Mouse (Mus musculus): ENCODE measurements around the gene 2610042L04Rik. TPM values are rescaled to one million over a fixed set of nuclear protein-coding genes. Genes with fewer than 3 reads are reported as not detected.
"Not testable (repeated sequence)": the region's sequence is repeated elsewhere in the genome, so short reads cannot be mapped to it uniquely, and the experiment has no call there.

The 2610042L04Rik gene
- 7.8 and 7.9 TPM in 2 replicates for polyA plus RNA-seq (2015; fragmentation: Nextera tagmentation; extraction: Ambion mirVana)

DNA sequence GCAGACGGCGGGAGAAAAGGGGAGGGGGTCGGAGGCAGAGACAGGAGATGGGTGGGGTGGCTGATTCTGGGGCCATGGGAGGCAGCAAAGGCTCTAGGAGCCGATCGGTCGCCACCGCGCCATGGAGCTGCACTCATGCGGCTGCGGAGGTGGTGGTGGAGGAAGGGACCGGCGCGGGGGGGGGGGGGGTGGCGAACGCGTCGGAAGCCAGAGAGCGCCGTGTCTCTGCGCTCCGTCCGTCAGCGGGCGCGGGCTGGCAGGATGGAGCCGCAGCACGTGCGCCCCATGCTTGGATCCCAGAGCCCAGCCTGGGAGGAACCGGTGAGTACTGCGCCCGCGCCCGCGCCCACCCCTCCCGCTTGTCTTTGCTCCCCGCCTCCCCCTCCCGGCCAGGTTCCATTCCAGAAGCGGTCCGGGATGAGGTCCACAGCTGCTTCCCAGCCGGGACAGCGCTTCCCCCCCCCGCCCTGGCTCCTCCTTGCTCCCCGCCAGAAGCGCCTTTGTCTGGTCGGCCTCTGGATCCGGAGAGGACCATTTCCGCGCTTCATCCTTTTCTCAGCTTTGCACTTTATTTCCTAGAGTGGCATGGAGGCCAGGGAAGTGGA, at the start of gene 2610042L04Rik:
TSS of gene 2610042L04Rik (plus strand) at position 288 of the 605 bp plus-strand sequence.
- not testable (repeated sequence) for H3K27ac ChIP-seq (ENCODE audit: low read depth, low read length); ATAC-seq; H3K4me1 ChIP-seq (ENCODE audit: control insufficient read depth, insufficient read depth, low read depth, low read length); H3K27me3 ChIP-seq (replicated peaks; ENCODE audit: control insufficient read depth, insufficient read depth, low read length); H3K9me3 ChIP-seq (ENCODE audit: control insufficient read depth, low read length); H3K36me3 ChIP-seq (ENCODE audit: control insufficient read depth, insufficient read depth, low read length)
- peak within 1 kb of the TSS; percentile 49 for H3K4me3 ChIP-seq (ENCODE audit: low read length)
- H3K9ac ChIP-seq (ENCODE audit: low read depth, low read length): peak within 1 kb of the TSS; percentile 67
- 4% methylated on average over 32 of the region's 48 CpGs for WGBS
- H3K4me2 ChIP-seq (ENCODE audit: low read length): peak within 1 kb of the TSS; percentile 60

DNA sequence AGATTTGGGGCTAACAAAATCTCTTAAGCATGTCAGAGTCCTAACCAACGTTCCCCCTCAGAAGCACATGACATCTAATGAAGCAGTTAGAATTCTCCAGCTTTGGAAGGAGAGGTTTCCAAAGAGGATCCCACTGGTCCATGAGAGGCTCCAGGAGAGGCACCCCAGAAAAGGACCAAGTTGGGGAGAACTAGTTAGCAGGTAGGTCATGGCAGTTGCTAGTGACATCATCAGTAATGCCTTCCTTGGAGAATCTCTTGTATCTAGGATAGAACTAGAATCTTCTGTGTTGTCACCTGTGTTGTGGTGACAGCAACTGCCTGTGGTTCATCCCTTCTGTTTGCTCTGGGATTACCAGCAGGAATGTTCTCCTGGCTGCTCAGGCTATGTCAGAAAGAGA, 17.6 kb upstream of the 2610042L04Rik start, which contains the start of gene Gm3149:
TSS of gene Gm3149 (plus strand) at position 301 of the 400 bp plus-strand sequence.
- not testable (repeated sequence) for H3K4me3 ChIP-seq (ENCODE audit: low read length); H3K36me3 ChIP-seq (ENCODE audit: control insufficient read depth, insufficient read depth, low read length); H3K4me1 ChIP-seq (ENCODE audit: control insufficient read depth, insufficient read depth, low read depth, low read length); H3K9ac ChIP-seq (ENCODE audit: low read depth, low read length); H3K27me3 ChIP-seq (replicated peaks; ENCODE audit: control insufficient read depth, insufficient read depth, low read length); H3K4me2 ChIP-seq (ENCODE audit: low read length); H3K27ac ChIP-seq (ENCODE audit: low read depth, low read length); ATAC-seq; H3K9me3 ChIP-seq (ENCODE audit: control insufficient read depth, low read length)
- whole genome bisulfite sequencing: no CpG with 5 or more reads among the region's 1 CpGs

DNA sequence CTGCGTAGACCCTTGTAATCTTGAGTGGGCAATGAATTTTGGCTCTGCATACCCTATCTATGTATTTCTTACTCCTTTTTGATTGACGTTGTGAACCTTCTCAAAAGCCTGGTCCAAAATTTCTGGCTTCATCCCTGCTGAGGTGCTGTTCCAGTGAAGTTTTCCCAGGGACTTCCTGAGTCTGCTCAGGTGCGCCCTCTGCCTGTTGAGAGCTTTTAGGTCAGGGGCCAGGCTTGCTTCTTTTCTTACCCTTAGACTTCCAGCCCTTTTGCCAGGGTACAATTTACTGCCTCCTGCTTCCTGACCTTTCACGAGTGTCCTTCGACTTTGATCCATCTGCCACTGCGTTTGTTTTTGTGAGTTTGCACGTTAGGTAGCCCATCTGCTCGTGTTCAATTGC, 943 bp downstream of the 2610042L04Rik start:
- H3K36me3 ChIP-seq (ENCODE audit: control insufficient read depth, insufficient read depth, low read length); H3K27me3 ChIP-seq (replicated peaks; ENCODE audit: control insufficient read depth, insufficient read depth, low read length); ATAC-seq; H3K4me2 ChIP-seq (ENCODE audit: low read length); H3K4me1 ChIP-seq (ENCODE audit: control insufficient read depth, insufficient read depth, low read depth, low read length); H3K9me3 ChIP-seq (ENCODE audit: control insufficient read depth, low read length); H3K9ac ChIP-seq (ENCODE audit: low read depth, low read length); H3K27ac ChIP-seq (ENCODE audit: low read depth, low read length); H3K4me3 ChIP-seq (ENCODE audit: low read length): not testable (repeated sequence)
- WGBS: 4% methylated on average over 7 of the region's 8 CpGs

DNA sequence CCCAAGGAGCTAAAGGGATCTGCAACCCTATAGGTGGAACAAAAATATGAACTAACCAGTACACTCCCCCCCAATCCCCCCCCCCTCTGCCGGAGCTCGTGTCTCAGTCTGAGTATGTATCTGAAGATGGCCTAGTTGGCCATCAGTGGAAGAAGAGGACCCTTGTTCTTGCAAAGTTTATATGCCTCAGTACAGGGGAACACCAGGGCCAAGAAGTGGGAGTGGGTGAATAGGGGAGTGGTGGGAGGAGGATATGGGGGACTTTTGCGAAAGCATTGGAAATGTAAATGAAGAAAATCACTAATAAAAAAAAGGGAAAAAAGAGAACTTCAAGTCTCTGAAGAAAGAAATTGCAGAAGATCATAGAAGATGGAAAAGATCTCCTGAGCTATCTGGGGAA, 34.4 kb downstream of the 2610042L04Rik start:
- not testable (repeated sequence) for H3K27ac ChIP-seq (ENCODE audit: low read depth, low read length); H3K4me3 ChIP-seq (ENCODE audit: low read length); H3K36me3 ChIP-seq (ENCODE audit: control insufficient read depth, insufficient read depth, low read length); H3K27me3 ChIP-seq (replicated peaks; ENCODE audit: control insufficient read depth, insufficient read depth, low read length); H3K9me3 ChIP-seq (ENCODE audit: control insufficient read depth, low read length); ATAC-seq; H3K4me1 ChIP-seq (ENCODE audit: control insufficient read depth, insufficient read depth, low read depth, low read length); H3K9ac ChIP-seq (ENCODE audit: low read depth, low read length); H3K4me2 ChIP-seq (ENCODE audit: low read length)
- WGBS: 90% methylated on average over 3 of the region's 3 CpGs

DNA sequence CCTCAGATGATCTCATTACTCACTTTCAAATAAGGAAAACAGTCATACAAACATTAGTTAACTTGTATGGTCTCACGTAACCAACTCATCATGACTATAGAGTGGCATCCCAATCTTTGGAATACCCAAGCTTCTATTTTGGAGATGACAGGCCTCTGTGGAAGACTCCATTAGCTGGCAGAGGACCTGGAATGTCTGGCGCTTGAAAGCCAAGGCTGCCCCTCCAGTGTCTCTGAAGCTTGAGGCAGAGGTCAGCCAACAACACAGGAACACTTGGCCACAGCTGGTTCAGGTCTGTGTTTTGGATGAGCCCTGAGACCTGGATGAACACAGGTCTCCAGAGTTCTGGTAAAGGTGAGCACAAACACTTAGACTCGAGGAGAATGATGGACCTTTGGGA, 35.1 kb downstream of the 2610042L04Rik start:
- H3K4me2 ChIP-seq (ENCODE audit: low read length); H3K4me3 ChIP-seq (ENCODE audit: low read length); H3K9ac ChIP-seq (ENCODE audit: low read depth, low read length); H3K36me3 ChIP-seq (ENCODE audit: control insufficient read depth, insufficient read depth, low read length); ATAC-seq; H3K27ac ChIP-seq (ENCODE audit: low read depth, low read length); H3K9me3 ChIP-seq (ENCODE audit: control insufficient read depth, low read length); H3K27me3 ChIP-seq (replicated peaks; ENCODE audit: control insufficient read depth, insufficient read depth, low read length); H3K4me1 ChIP-seq (ENCODE audit: control insufficient read depth, insufficient read depth, low read depth, low read length): not testable (repeated sequence)
- WGBS: 70% methylated on average over 3 of the region's 3 CpGs

DNA sequence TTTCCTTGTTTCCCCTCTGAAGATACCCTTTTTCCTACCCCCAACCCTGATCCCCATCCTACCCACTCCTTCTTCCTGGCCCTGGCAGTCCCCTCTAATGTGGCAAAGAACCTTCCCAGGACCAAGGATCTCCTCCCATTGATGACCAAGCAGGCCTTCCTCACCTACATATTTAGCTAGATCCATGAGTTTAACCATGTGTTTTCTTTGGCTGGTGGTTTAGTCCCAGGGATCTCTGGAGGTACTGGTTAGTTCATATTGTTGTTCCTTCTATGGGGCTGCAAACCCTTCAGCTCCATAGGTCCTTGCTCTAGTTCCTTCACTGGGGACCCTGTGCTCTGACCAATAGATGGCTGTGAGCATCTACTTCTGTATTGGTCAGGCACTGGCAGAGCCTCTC, 43.3 kb downstream of the 2610042L04Rik start:
- H3K4me3 ChIP-seq (ENCODE audit: low read length); ATAC-seq: not testable (repeated sequence)

DNA sequence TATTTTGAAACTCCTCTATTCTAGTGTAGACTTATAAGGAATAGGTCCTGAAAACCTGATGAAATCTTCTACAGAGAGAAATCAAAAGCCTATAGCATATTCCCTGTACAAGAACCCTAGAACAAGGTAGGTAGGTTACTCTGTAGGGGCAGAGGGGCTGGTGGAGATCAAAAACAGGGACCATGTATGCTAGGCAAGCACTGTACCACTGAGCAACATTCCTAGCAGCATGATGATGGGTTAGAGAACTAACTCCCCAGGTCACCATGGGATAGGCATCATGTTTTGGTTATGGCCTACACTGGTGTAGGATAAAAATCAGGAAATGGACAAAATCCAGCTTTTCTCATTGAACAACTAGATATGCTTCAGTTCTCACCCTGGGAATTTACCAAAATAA, 51.0 kb downstream of the 2610042L04Rik start:
- H3K9ac ChIP-seq (ENCODE audit: low read depth, low read length); H3K4me2 ChIP-seq (ENCODE audit: low read length); H3K4me1 ChIP-seq (ENCODE audit: control insufficient read depth, insufficient read depth, low read depth, low read length); H3K27me3 ChIP-seq (replicated peaks; ENCODE audit: control insufficient read depth, insufficient read depth, low read length); H3K9me3 ChIP-seq (ENCODE audit: control insufficient read depth, low read length); ATAC-seq; H3K36me3 ChIP-seq (ENCODE audit: control insufficient read depth, insufficient read depth, low read length); H3K4me3 ChIP-seq (ENCODE audit: low read length); H3K27ac ChIP-seq (ENCODE audit: low read depth, low read length): not testable (repeated sequence)

More for the DNA sequence above, 43.3 kb downstream of the 2610042L04Rik start:
- H3K9ac ChIP-seq (ENCODE audit: low read depth, low read length); H3K4me2 ChIP-seq (ENCODE audit: low read length); H3K27me3 ChIP-seq (replicated peaks; ENCODE audit: control insufficient read depth, insufficient read depth, low read length); H3K27ac ChIP-seq (ENCODE audit: low read depth, low read length); H3K36me3 ChIP-seq (ENCODE audit: control insufficient read depth, insufficient read depth, low read length); H3K9me3 ChIP-seq (ENCODE audit: control insufficient read depth, low read length); H3K4me1 ChIP-seq (ENCODE audit: control insufficient read depth, insufficient read depth, low read depth, low read length): not testable (repeated sequence)

DNA sequence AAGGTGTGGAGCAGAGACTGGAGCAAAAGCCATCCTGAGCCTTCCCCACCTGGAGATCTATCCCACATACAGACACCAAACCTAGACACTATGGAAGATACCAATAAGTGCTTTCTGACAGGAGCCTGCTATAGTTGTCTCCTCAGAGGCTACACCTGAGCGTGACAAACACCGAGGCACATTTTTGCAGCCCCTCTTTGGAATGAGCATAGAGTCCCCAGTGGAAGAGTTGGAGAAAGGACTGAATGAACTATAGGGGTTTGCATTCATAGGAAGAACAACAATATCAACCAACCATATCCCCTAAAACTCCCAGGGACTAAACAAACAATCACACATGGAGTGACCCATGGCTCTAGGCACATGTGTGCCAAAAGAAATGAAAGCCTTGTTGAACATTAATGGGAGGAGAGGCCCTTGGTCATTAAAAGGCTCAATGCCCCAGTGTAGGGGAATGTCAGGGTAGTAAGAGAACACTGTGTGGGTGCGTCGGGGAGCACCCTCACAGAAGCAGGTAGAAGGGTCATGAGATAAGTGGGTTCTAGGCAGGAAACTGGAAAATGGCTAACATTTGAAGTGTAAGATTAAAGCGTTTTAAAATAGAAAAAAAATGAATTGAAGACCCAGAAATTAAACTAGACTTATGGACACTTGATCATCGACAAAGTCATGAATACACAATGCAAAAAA, 58.4 kb downstream of the 2610042L04Rik start:
- H3K9me3 ChIP-seq (ENCODE audit: control insufficient read depth, low read length); ATAC-seq; H3K36me3 ChIP-seq (ENCODE audit: control insufficient read depth, insufficient read depth, low read length); H3K4me2 ChIP-seq (ENCODE audit: low read length); H3K4me3 ChIP-seq (ENCODE audit: low read length); H3K9ac ChIP-seq (ENCODE audit: low read depth, low read length); H3K27me3 ChIP-seq (replicated peaks; ENCODE audit: control insufficient read depth, insufficient read depth, low read length); H3K27ac ChIP-seq (ENCODE audit: low read depth, low read length); H3K4me1 ChIP-seq (ENCODE audit: control insufficient read depth, insufficient read depth, low read depth, low read length): not testable (repeated sequence)
- WGBS: 100% methylated on average over 2 of the region's 6 CpGs

DNA sequence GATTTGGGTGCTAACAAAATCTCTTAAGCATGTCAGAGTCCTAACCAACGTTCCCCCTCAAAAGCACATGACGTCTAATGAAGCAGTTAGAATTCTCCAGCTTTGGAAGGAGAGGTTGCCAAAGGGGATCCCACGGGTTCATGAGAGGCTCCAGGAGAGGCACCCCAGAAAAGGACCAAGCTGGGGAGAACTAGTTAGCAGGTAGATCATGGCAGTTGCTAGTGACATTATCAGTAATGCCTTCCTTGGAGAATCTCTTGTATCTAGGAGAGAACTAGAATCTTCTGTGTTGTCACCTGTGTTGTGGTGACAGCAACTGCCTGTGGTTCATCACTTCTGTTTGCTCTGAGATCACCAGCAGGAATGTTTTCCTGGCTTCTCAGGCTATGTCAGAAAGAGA, 62.7 kb downstream of the 2610042L04Rik start, which contains the start of gene Gm3159:
TSS of gene Gm3159 (plus strand) at position 301 of the 400 bp plus-strand sequence.
- H3K4me3 ChIP-seq (ENCODE audit: low read length); H3K9ac ChIP-seq (ENCODE audit: low read depth, low read length); H3K4me2 ChIP-seq (ENCODE audit: low read length); H3K9me3 ChIP-seq (ENCODE audit: control insufficient read depth, low read length); H3K27me3 ChIP-seq (replicated peaks; ENCODE audit: control insufficient read depth, insufficient read depth, low read length); H3K36me3 ChIP-seq (ENCODE audit: control insufficient read depth, insufficient read depth, low read length); H3K27ac ChIP-seq (ENCODE audit: low read depth, low read length); H3K4me1 ChIP-seq (ENCODE audit: control insufficient read depth, insufficient read depth, low read depth, low read length); ATAC-seq: not testable (repeated sequence)
- WGBS: 88% methylated on average over 1 of the region's 3 CpGs
